Mouse (Mus musculus) forebrain, embryonic 12.5 days (tissue): ENCODE measurements at regions not wholly inside any gene's neighbourhood (a gene's known extent, or its start where the extent isn't known, plus 50 kb on each side); places are given as distances from the start of the nearest gene placed in this dataset.

ENCODE experiments used
- ATAC-seq: fragments of 200-750 bp; cut with Nextera tagmentation; 2 replicates; pipeline ENCODE4 v1.8.0; 2017; ENCODE audit warnings: moderate TSS enrichment; ENCODE audit not compliant: low FRiP score
- H3K27ac ChIP-seq: fragments of 300-500 bp; sonication (generic); 2 replicates; pipeline ENCODE4 v1.5.1; 2016; ENCODE audit warnings: mild to moderate bottlenecking
- H3K27me3 ChIP-seq: fragments of 300-500 bp; sonication (generic); 2 replicates; pipeline ENCODE4 v1.6.1; 2016; ENCODE audit warnings: mild to moderate bottlenecking
- H3K36me3 ChIP-seq: fragments of 300-500 bp; sonication (generic); replicated peaks from 2 replicates; pipeline ENCODE4 v1.6.1; 2016; ENCODE audit warnings: mild to moderate bottlenecking
- H3K4me1 ChIP-seq: fragments of 300-500 bp; sonication (generic); 2 replicates; pipeline ENCODE4 v1.6.1; 2016
- H3K4me2 ChIP-seq: fragments of 300-500 bp; sonication (generic); 2 replicates; pipeline ENCODE4 v1.6.1; 2016; ENCODE audit warnings: mild to moderate bottlenecking, moderate library complexity
- H3K4me3 ChIP-seq: fragments of 300-500 bp; sonication (generic); replicated peaks from 2 replicates; pipeline ENCODE4 v1.5.1; 2016; ENCODE audit warnings: mild to moderate bottlenecking
- H3K9ac ChIP-seq: fragments of 300-500 bp; sonication (generic); 2 replicates; pipeline ENCODE4 v1.6.1; 2016; ENCODE audit warnings: mild to moderate bottlenecking
- H3K9me3 ChIP-seq: fragments of 300-500 bp; sonication (generic); 2 replicates; pipeline ENCODE4 v1.6.1; 2016
- WGBS: fragments of 180-500 bp; shearing (Covaris S2); methylation state at CpG from one replicate; pipeline ENCODE4 v1.1.7; 2016; 5-methylcytosine and 5-hydroxymethylcytosine counted together

GRCm38 (mm10) chr4:26965831-26966230, 619.1 kb upstream of the Manea start:
- no peaks in the 10 kb centered on the region for H3K36me3 ChIP-seq
- ATAC-seq = no peak
- no peak overlapping the region for H3K27ac ChIP-seq
- no peaks in the 10 kb centered on the region for H3K4me1 ChIP-seq
- no peak overlapping the region for H3K9ac ChIP-seq
- no peak overlapping the region for H3K4me2 ChIP-seq
- WGBS = 81% methylated on average over 2 of the region's 2 CpGs
- H3K4me3 ChIP-seq = no peak overlapping the region
- no peaks in the 10 kb centered on the region for H3K9me3 ChIP-seq
- H3K27me3 ChIP-seq = no peaks in the 10 kb centered on the region

GRCm38 (mm10) chr4:26964850-26965249, 618.2 kb upstream of the Manea start:
- no peak for ATAC-seq
- no peaks in the 10 kb centered on the region for H3K9me3 ChIP-seq
- H3K27ac ChIP-seq = no peak overlapping the region
- no peaks in the 10 kb centered on the region for H3K4me1 ChIP-seq
- H3K4me3 ChIP-seq = no peak overlapping the region
- no peaks in the 10 kb centered on the region for H3K36me3 ChIP-seq
- WGBS = 79% methylated on average over 2 of the region's 2 CpGs
- no peak overlapping the region for H3K9ac ChIP-seq
- no peak overlapping the region for H3K4me2 ChIP-seq
- H3K27me3 ChIP-seq = no peaks in the 10 kb centered on the region

GRCm38 (mm10) chr4:26944617-26945016, 597.9 kb upstream of the Manea start:
- H3K4me3 ChIP-seq = no peak overlapping the region
- H3K9me3 ChIP-seq = no peaks in the 10 kb centered on the region
- H3K36me3 ChIP-seq = no peaks in the 10 kb centered on the region
- 93% methylated on average over 2 of the region's 2 CpGs for WGBS
- H3K9ac ChIP-seq = no peak overlapping the region
- no peaks in the 10 kb centered on the region for H3K27me3 ChIP-seq
- H3K4me1 ChIP-seq = no peaks in the 10 kb centered on the region
- H3K4me2 ChIP-seq = no peak overlapping the region
- ATAC-seq = no peak
- no peak overlapping the region for H3K27ac ChIP-seq

GRCm38 (mm10) chr4:26933988-26934798, 587.5 kb upstream of the Manea start:
- no peak overlapping the region for H3K4me2 ChIP-seq
- no peaks in the 10 kb centered on the region for H3K36me3 ChIP-seq
- peak overlapping the region; percentile 59 for H3K27ac ChIP-seq
- H3K9me3 ChIP-seq = no peaks in the 10 kb centered on the region
- H3K27me3 ChIP-seq = no peaks in the 10 kb centered on the region
- H3K9ac ChIP-seq = no peak overlapping the region
- H3K4me1 ChIP-seq = peaks cover 10% of the 10 kb centered on the region
- ATAC-seq = peak; percentile 90
- H3K4me3 ChIP-seq = no peak overlapping the region
- 23% methylated on average over 10 of the region's 10 CpGs for WGBS

- H3K4me2 ChIP-seq = no peak overlapping the region
- H3K27ac ChIP-seq = no peak overlapping the region
- H3K9ac ChIP-seq = no peak overlapping the region
- no peak overlapping the region for H3K4me3 ChIP-seq
- H3K9me3 ChIP-seq = no peaks in the 10 kb centered on the region
- no peaks in the 10 kb centered on the region for H3K27me3 ChIP-seq
- peak; percentile 55 for ATAC-seq
- no peaks in the 10 kb centered on the region for H3K36me3 ChIP-seq
- peaks cover 10% of the 10 kb centered on the region for H3K4me1 ChIP-seq
- WGBS = 69% methylated on average over 6 of the region's 6 CpGs
These were observed 583.3 kb upstream of the Manea start for GRCm38 (mm10) chr4:26929879-26930481.

- no peak overlapping the region for H3K4me2 ChIP-seq
- H3K4me3 ChIP-seq = no peak overlapping the region
- 0 out of 2 replicates have a peak, but pooled peaks cover 2% of the 10 kb centered on the region for H3K4me1 ChIP-seq
- H3K9me3 ChIP-seq = no peaks in the 10 kb centered on the region
- ATAC-seq = no peak
- 87% methylated on average over 3 of the region's 3 CpGs for WGBS
- H3K36me3 ChIP-seq = no peaks in the 10 kb centered on the region
- H3K9ac ChIP-seq = no peak overlapping the region
- no peaks in the 10 kb centered on the region for H3K27me3 ChIP-seq
- H3K27ac ChIP-seq = no peak overlapping the region
These were observed 579.4 kb upstream of the Manea start for GRCm38 (mm10) chr4:26926060-26926459.

GRCm38 (mm10) chr4:26888514-26888913, 541.8 kb upstream of the Manea start:
- Histone ChIP-seq H3K27ac (no peak overlapping the region), H3K36me3 (no peaks in the 10 kb centered on the region), H3K4me1 (no peaks in the 10 kb centered on the region), H3K4me3 (no peak overlapping the region), H3K9ac (no peak overlapping the region), H3K9me3 (no peaks in the 10 kb centered on the region), H3K4me2 (no peak overlapping the region), H3K27me3 (no peaks in the 10 kb centered on the region)
- WGBS = 85% methylated on average over 2 of the region's 2 CpGs
- no peak for ATAC-seq

GRCm38 (mm10) chr4:26879022-26879421, 532.3 kb upstream of the Manea start:
- no peak overlapping the region for H3K9ac ChIP-seq
- H3K4me3 ChIP-seq = no peak overlapping the region
- H3K36me3 ChIP-seq = no peaks in the 10 kb centered on the region
- H3K27ac ChIP-seq = no peak overlapping the region
- no peaks in the 10 kb centered on the region for H3K9me3 ChIP-seq
- ATAC-seq = no peak
- no peaks in the 10 kb centered on the region for H3K4me1 ChIP-seq
- no peak overlapping the region for H3K4me2 ChIP-seq
- H3K27me3 ChIP-seq = no peaks in the 10 kb centered on the region
- WGBS = 21% methylated on average over 3 of the region's 3 CpGs

GRCm38 (mm10) chr4:26841761-26842160, 495.1 kb upstream of the Manea start:
- Histone ChIP-seq H3K9me3 (no peaks in the 10 kb centered on the region), H3K4me1 (no peaks in the 10 kb centered on the region), H3K27ac (no peak overlapping the region), H3K36me3 (no peaks in the 10 kb centered on the region), H3K27me3 (no peaks in the 10 kb centered on the region), H3K4me2 (no peak overlapping the region), H3K9ac (no peak overlapping the region), H3K4me3 (no peak overlapping the region)
- no peak for ATAC-seq
- 79% methylated on average over 1 of the region's 1 CpGs for WGBS

- Histone ChIP-seq H3K36me3 (no peaks in the 10 kb centered on the region), H3K9ac (no peak overlapping the region), H3K4me1 (no peaks in the 10 kb centered on the region), H3K4me3 (no peak overlapping the region), H3K27me3 (no peaks in the 10 kb centered on the region), H3K27ac (no peak overlapping the region), H3K4me2 (no peak overlapping the region), H3K9me3 (no peaks in the 10 kb centered on the region)
- no peak for ATAC-seq
- WGBS = 88% methylated on average over 3 of the region's 3 CpGs
These were observed 454.1 kb upstream of the Manea start for GRCm38 (mm10) chr4:26800831-26801230.

- Histone ChIP-seq H3K27ac (no peak overlapping the region), H3K27me3 (no peaks in the 10 kb centered on the region), H3K4me3 (no peak overlapping the region), H3K9ac (no peak overlapping the region), H3K4me1 (no peaks in the 10 kb centered on the region), H3K36me3 (no peaks in the 10 kb centered on the region), H3K4me2 (no peak overlapping the region), H3K9me3 (no peaks in the 10 kb centered on the region)
- WGBS = 94% methylated on average over 1 of the region's 1 CpGs
- ATAC-seq = no peak
These were observed 446.6 kb upstream of the Manea start for GRCm38 (mm10) chr4:26793181-26793824.

- H3K9ac ChIP-seq = no peak overlapping the region
- WGBS = 46% methylated on average over 2 of the region's 2 CpGs
- H3K36me3 ChIP-seq = no peaks in the 10 kb centered on the region
- H3K27ac ChIP-seq = no peak overlapping the region
- ATAC-seq = no peak
- H3K4me1 ChIP-seq = peaks cover 7% of the 10 kb centered on the region
- H3K9me3 ChIP-seq = no peaks in the 10 kb centered on the region
- no peak overlapping the region for H3K4me2 ChIP-seq
- no peaks in the 10 kb centered on the region for H3K27me3 ChIP-seq
- no peak overlapping the region for H3K4me3 ChIP-seq
These were observed 421.2 kb upstream of the Manea start for GRCm38 (mm10) chr4:26767896-26768295.
